Mouse (Mus musculus) E14TG2a.4 (cell line): ENCODE measurements around the gene Zbp1.

Source experiments
- CTCF ChIP-seq: conservative IDR thresholded peaks from 2 replicates; pipeline ENCODE4 v1.5.1; 2014; ENCODE audit warnings: low read length
- NANOG ChIP-seq: IDR thresholded peaks from 2 replicates; pipeline ENCODE4 v1.6.1; 2014; ENCODE audit warnings: borderline replicate concordance, low read length, mixed read lengths
- POU5F1 ChIP-seq: IDR thresholded peaks from 2 replicates; pipeline ENCODE4 v1.6.1; 2014; ENCODE audit warnings: low read length, borderline replicate concordance

DNA sequence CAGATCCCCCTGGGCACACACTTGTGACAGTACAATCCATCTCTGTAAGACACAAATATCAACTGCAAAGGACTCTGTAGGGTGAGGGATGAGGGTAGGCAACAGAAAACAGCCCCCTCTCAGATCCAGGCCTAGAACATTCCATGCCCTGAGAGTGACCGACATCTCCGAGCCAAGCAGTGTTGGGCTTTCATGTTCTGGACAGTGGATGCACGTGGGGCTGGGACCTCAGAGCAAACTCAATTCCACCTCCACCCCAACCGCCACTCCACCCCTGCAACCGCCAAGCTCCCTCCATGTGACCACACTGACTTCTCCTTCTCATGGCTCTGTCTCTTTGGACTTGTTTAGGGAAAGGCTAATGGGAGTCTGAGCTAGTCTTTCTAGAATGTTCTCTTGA, 46.8 kb downstream of the Zbp1 start:
- TF ChIP-seq CTCF (no peak), NANOG (no peak), POU5F1 (no peak)
